Mouse (Mus musculus): ENCODE measurements around the gene March11. TPM values are rescaled to one million over a fixed set of nuclear protein-coding genes. Genes with fewer than 3 reads are reported as not detected.

The March11 gene
- polyA plus RNA-seq, 1 experiment = not detected

DNA sequence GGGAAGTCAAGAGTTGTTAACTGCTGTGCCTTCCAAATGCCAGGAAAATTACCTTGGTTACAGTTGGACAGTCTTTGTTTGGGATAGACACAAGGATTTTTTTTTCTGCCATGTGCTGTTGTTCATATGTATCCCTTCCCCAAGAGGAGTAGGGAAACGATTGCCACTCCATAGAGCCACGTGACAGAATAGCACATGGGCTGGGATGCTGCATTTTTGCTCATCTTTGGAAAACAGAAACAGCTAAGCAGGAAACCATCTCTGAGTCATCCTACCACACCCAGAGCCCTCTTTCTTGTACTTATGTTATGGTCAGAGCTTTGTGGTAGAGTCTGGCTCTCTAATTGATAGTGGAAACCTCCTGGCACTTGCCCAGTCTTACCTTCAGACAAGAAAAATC, 65.4 kb downstream of the March11 start:
- no peak for DNase-seq (ENCODE audit: low spot score)

DNA sequence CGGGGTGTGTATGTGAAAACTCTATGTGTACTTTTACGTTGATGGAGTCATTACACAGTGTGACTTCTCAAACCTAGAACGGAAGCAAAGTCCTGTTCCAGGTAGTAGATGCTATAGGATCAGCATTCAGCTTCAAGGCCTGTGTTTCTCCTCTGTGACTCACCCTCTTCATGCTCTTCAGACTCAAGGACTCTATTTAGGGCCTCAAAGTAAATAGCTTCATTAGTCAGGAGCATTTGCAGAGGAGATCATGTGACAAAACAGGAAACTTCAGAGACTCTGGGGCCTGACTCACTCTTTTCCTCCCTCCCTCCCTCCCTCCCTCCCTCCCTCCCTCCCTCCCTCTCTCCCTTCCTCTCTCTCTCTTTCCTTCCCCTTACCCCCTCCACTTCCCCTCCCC, 66.1 kb downstream of the March11 start:
- DNase-seq (ENCODE audit: low spot score) = no peak

DNA sequence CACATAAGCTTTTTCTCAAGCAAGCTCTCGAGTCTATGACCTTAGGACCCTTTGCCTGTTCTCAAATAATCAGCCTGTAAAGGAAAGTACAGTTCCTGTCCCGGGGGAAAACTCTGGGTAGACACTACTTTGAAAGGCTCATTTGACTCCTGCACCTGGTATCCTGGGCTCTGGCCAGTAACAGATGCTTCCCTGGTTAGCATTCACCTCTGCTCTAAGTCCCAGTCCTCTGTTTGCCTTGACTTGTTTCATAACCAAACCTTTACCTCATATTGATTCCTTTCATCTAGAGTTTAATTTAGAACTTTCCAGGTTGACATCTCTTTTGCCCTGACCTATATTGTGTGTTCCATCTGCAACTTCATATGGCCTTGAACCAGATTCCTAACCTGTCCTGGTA, 68.5 kb downstream of the March11 start:
- no peak for DNase-seq (ENCODE audit: low spot score)

DNA sequence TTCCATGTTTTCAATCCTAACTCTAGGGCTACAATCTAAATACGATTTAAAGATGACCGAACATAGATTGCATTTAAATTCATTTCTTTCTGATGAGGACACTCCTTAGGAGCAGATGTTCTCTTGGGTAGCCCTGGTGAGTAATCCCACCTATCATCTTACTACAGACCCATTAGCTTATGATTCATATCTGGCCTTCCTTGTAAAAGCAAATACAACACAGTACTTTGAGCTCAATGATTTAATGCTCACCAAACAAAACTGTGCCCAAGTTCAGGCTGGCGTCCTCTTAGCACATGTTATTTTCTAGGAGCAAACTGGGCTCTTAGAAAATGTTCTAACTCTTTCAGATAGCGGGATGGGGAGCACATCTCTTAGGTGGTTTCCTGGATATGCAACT, 70.0 kb downstream of the March11 start:
- no peak for DNase-seq (ENCODE audit: low spot score)

DNA sequence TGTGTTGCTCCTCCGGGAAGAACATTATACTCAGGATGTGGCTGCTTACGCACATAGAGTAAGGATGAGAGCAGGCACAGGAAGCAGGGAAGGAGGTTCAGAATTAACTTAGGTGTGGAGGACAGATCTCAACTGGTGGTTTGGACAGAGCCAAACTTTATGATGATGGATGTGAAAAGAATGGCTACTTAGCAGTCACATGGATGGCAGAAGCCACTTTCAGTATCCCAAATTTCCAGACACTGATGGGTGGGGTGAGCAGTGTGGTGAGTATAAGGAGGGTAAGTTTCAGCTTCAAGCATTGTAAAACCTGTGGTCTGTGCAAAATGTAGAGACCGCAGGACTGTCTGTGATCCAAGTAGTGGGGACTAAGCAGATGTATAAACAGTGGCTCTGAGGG, 71.0 kb downstream of the March11 start:
- no peak for DNase-seq (ENCODE audit: low spot score)

DNA sequence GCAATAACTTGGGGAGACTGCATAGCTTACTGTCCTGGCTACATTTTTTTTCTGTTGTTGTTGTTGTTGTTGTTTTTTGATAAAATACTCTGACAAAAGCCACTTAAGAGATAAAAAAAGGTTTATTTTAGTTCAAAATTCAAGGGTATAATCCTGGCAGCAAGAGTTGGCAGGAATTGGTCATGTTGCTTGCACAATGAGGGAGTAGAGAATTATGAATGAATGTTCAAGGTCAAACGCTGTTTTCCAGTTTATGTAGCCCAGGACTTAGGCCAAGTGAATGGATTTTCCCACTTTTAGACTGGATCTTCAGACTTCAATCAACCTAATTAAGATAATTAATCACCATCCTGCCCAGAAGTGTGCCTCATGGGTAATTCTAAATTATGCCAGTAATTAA, 72.0 kb downstream of the March11 start:
- DNase-seq (ENCODE audit: low spot score) = no peak

DNA sequence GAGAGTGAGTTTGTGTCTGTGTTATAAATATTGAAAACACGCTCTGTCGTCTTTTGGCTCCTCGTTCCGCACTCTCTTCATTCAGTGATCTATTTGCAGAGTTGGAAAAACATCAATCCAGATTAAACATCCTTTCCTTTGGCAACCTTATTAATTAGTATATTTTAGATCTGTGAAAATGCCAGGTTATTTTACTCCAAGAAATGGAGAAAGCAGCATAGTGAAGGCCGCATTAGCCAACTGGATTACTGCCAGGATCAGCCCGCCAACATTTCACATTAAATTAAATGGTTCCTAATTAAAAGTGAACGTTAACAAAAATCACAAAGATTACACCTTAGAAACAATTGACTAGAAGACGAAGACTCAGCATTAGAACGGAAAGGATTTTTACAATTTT, 81.2 kb downstream of the March11 start:
- no peak for DNase-seq (ENCODE audit: low spot score)

DNA sequence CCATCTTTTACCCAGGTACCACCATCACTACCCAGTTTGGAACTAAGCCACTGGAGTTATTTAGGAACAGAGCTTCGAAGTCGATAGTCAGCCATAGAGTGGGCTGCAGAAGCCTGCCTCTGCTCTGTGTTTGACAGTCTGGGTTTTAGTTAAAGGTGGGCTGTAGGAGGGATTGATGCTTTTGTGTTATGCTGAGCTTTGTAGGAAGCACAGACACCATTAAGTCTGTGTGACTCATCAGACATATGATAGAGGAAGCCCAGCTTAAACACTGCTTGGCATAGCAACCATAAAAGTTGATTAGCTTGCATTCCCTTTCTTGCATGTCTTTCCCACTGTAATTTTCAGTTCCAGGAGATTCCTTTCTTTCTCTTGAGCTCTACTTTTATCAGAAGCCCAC, 87.7 kb downstream of the March11 start:
- no peak for DNase-seq (ENCODE audit: low spot score)

DNA sequence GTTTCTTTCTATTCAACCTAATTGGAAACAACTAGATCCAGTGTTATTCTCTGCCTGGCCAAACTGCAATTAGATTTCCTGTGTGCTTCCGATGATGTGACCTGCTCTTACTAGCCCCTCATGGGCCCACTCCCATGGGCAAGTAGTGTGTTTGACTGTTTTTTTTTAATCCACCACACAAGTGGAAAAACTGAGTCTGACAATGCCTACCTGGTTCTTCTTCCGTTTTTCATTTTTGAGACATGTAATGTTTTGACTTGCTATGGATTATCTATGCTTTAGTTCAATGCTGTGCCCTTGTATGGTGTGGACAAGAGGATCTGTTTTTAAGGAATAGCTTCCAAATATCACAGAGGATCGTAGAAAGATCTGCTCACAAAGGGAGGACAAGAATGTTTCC, 116.4 kb downstream of the March11 start:
- DNase-seq (ENCODE audit: low spot score) = no peak

DNA sequence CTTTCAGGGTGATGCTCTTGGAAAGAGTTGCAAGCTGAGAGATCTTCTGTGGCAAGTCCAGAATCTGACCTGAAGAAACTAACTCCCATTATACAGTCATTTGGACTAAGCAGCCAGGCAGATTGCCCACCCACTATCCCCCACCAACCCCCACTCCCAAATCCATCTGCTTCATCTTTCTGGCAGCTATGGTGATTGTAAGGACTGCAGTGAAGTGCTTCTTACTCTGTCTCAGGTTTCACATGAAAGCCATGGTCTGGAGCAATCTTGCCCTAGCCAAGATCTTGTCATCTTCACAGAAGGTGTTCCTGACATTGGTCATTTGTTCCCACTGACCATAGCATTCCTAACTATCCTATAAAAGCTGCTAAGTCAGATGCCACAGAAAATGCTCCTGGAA, 117.4 kb downstream of the March11 start:
- DNase-seq (ENCODE audit: low spot score) = no peak

DNA sequence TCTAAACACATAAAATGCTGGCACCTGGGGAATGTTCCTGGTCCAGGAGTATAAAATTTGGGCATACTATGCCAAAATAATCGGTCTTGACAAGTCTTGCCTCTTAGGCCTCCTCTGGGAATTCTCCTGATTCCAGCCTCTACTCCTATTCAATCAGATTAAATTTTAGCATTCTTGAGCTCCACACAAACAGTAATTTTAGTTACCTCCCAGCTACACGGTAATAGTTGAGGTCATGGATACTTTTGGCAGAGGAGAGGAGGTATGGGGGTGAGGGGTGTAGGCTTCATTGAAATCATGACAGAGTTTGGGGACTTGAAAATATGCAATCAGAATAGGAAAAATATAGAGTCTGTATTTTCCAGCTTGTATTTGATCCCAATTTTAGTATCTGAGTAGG, 121.7 kb downstream of the March11 start:
- no peak for DNase-seq (ENCODE audit: low spot score)

DNA sequence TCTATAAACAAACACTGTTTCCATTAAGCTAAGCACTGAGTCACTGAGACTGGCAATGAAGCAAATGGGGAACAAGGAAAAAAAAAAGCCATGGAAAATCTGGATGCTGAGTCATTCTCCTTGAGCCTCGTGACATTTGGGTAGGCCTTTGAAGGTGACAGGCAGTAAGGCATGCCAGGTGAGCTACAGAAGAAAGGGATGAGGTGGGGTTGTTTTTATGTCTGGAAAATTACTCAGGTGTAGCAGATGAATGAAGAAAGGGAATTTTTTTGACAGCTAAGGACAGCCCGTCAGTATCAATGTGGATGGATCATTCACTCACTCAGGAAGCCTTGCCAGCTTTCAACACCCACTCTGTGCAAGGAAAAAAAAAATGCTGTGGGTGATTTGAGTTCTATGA, 123.8 kb downstream of the March11 start:
- DNase-seq (ENCODE audit: low spot score) = no peak

DNA sequence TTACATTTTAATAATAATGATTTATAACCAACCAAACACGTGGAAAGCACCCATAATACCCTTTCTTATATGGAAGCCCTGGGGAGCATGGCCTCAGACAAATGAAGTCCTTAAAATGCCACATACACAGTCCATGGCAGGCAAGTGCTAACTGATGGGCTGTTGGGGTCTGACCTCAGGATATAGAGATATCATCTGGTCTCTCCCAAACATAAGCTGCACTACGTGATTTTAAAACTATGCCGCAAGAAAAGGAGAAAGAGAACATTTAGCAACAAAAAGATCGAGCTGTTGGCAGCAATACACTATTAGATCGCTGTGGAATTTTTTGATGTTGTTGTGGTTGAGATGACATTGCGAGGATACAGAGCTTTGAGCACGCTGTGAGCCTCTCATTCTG, 126.9 kb downstream of the March11 start:
- no peak for DNase-seq (ENCODE audit: low spot score)

DNA sequence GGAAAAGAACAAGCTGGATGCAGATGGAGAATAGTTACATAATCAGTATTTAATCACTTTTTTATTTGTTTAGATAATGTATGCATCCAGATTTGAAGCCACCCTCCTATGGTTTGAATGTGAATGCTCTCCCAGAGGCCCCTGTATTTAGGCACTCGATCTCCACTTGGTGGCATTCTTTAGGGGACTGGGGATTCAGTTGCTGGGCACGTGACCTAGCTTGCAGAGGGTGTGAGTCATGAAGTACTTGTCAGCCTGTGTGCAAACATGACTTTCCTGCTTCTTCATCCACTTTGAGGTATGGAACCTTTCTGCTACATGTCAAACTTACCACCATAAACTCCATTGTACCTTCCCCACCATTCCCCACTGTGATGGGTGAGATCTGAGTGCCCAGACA, 128.3 kb downstream of the March11 start:
- DNase-seq (ENCODE audit: low spot score) = no peak
